In the genomic region with DNA sequence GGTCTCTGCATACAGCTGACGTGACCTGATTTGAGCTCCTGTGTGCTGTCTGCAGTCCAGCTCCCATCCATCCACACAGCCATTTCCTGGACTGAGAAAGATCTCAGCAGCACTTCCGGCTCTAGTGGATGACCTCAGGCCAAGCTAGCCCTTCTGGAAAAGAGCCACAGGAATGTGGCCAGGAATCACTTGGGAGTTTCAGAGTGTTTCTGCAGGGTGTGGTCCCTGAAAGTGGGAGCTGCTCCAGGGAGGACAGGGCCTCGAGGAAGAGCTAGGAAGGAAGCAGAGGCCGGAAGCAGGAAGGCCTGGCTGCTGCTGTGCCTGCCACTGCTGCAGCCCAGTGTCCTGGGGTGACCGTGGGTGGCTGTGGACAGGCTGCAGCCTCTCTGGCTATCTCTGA, we compare ENCODE assay signal across 8 mouse cellular contexts.
DNase-seq lines count a peak whose midpoint lies in the region; ATAC-seq lines count a peak whose summit lies in the region.

No protein-coding gene starts in this region.

- H3K9me3 ChIP-seq in heart, embryonic 12.5 days (replicated peaks) = no peaks in the 10 kb centered on the region
- H3K9me3 ChIP-seq in limb, embryonic 10.5 days (replicated peaks) = no peaks in the 10 kb centered on the region
- H3K9me3 ChIP-seq in stomach, embryonic 14.5 days (ENCODE audit: control insufficient read depth, low read depth, low read length) = no peaks in the 10 kb centered on the region

- no peak overlapping the region for H3K9ac ChIP-seq in heart, embryonic 12.5 days
- H3K9ac ChIP-seq in stomach, embryonic 14.5 days (replicated peaks; ENCODE audit: low read depth, low read length) = no peak overlapping the region

- peak; percentile 83 for ATAC-seq in heart, embryonic 12.5 days (ENCODE audit: insufficient number of reproducible peaks, low FRiP score)
- peak; percentile 71; the same call in 1 of the 2 replicates for ATAC-seq in stomach, embryonic 14.5 days (ENCODE audit: insufficient number of reproducible peaks, insufficient read depth, low FRiP score, low read depth)
- no peak for ATAC-seq in frontal cortex, adult (ENCODE audit: low TSS enrichment)

- H3K27ac ChIP-seq in heart, embryonic 12.5 days (ENCODE audit: poor library complexity, severe bottlenecking) = peak overlapping the region; percentile 48
- H3K27ac ChIP-seq in limb, embryonic 10.5 days = peak overlapping the region; percentile 39
- no peak overlapping the region; the same call in 1 of the 2 replicates for H3K27ac ChIP-seq in stomach, embryonic 14.5 days (ENCODE audit: low read length)

- H3K4me2 ChIP-seq in heart, embryonic 12.5 days = peak overlapping the region; percentile 13; the same call in 1 of the 2 replicates
- H3K4me2 ChIP-seq in stomach, embryonic 14.5 days (replicated peaks; ENCODE audit: low read depth, low read length) = no peak overlapping the region

- peaks cover 24% of the 10 kb centered on the region for H3K4me1 ChIP-seq in heart, embryonic 12.5 days (replicated peaks)
- 0 out of 2 replicates have a peak, but pooled peaks cover 8% of the 10 kb centered on the region for H3K4me1 ChIP-seq in limb, embryonic 10.5 days
- peaks cover 8% of the 10 kb centered on the region; the same call in 1 of the 2 replicates for H3K4me1 ChIP-seq in stomach, embryonic 14.5 days (ENCODE audit: control insufficient read depth, insufficient read depth, low read length)

- no peaks in the 10 kb centered on the region for H3K36me3 ChIP-seq in heart, embryonic 12.5 days
- H3K36me3 ChIP-seq in limb, embryonic 10.5 days = no peaks in the 10 kb centered on the region
- no peaks in the 10 kb centered on the region for H3K36me3 ChIP-seq in stomach, embryonic 14.5 days (ENCODE audit: control insufficient read depth, insufficient read depth, low read length)

- DNase-seq in ovary, adult 18-20 months (ENCODE audit: low spot score) = peak; percentile 31
- DNase-seq in ovary, postnatal 10 days (ENCODE audit: low spot score) = no peak
- no peak for DNase-seq in limb, embryonic 10.5 days (ENCODE audit: low spot score)
- DNase-seq in T-cell, adult 2 months (ENCODE audit: low spot score) = no peak
- no peak for DNase-seq in MN1 (ENCODE audit: low spot score)

- WGBS in heart, embryonic 12.5 days = 26% methylated on average over 5 of the region's 5 CpGs
- whole genome bisulfite sequencing in limb, embryonic 10.5 days = 64% methylated on average over 5 of the region's 5 CpGs
- 41% methylated on average over 5 of the region's 5 CpGs for WGBS in stomach, embryonic 14.5 days

- no peak overlapping the region for H3K4me3 ChIP-seq in heart, embryonic 12.5 days
- no peak overlapping the region for H3K4me3 ChIP-seq in limb, embryonic 10.5 days
- H3K4me3 ChIP-seq in stomach, embryonic 14.5 days (ENCODE audit: low read depth, low read length) = no peak overlapping the region

- H3K27me3 ChIP-seq in heart, embryonic 12.5 days (replicated peaks) = peaks cover 4% of the 10 kb centered on the region; the same call in 1 of the 2 replicates
- no peaks in the 10 kb centered on the region for H3K27me3 ChIP-seq in limb, embryonic 10.5 days (ENCODE audit: low read depth, poor library complexity, severe bottlenecking)
- H3K27me3 ChIP-seq in stomach, embryonic 14.5 days (ENCODE audit: control insufficient read depth, insufficient read depth, low read length) = no peaks in the 10 kb centered on the region
